Mouse (Mus musculus): Measurements from ENCODE around the gene Syde2. TPM values are rescaled to one million over a fixed set of nuclear protein-coding genes. Genes with fewer than 3 reads are reported as not detected.
"Not testable (repeated sequence)": the region's sequence is repeated elsewhere in the genome, so short reads cannot be mapped to it uniquely, and the experiment has no call there.

The Syde2 gene
- total and polyA plus RNA-seq, 3 experiments: 0.02 to 0.76 TPM; not detected in 1

- DNase-seq (ENCODE audit: low spot score) (no peak), ATAC-seq (ENCODE audit: extremely low read depth, insufficient number of reproducible peaks, low FRiP score, poor library complexity, severe bottlenecking) (0 out of 2 replicates have a peak, but pooled peaks have one; percentile 19)
- Histone ChIP-seq H3K9me3 (replicated peaks) (no peaks in the 10 kb centered on the region), H3K36me3 (replicated peaks) (no peaks in the 10 kb centered on the region), H3K4me1 (ENCODE audit: insufficient read depth, low read depth, low read length) (peaks cover 55% of the 10 kb centered on the region), H3K4me3 (ENCODE audit: low read depth, low read length) (peak overlapping the region; percentile 45; the same call in 1 of the 2 replicates), H3K27me3 (ENCODE audit: insufficient read depth, low read length) (no peaks in the 10 kb centered on the region)
- TF ChIP-seq CTCF (IDR thresholded peaks at IDR 0.05; ENCODE audit: low read depth, low read length) (no peak), GATA1 (IDR thresholded peaks at IDR 0.05; ENCODE audit: borderline replicate concordance, low read length) (no peak)
These were observed 23.7 kb upstream of the Syde2 start for GRCm38 (mm10) chr3:145964018-145964387.

GRCm38 (mm10) chr3:145964473-145964872 is 23.2 kb upstream of the Syde2 start:
- Histone ChIP-seq H3K4me1 (ENCODE audit: insufficient read depth, low read depth, low read length) (peaks cover 57% of the 10 kb centered on the region), H3K9me3 (replicated peaks) (no peaks in the 10 kb centered on the region), H3K36me3 (replicated peaks) (no peaks in the 10 kb centered on the region), H3K4me3 (ENCODE audit: low read depth, low read length) (peak overlapping the region; percentile 63; the same call in 1 of the 2 replicates), H3K27me3 (ENCODE audit: insufficient read depth, low read length) (no peaks in the 10 kb centered on the region)
- DNase-seq (ENCODE audit: low spot score) (peak; percentile 45), ATAC-seq (ENCODE audit: extremely low read depth, insufficient number of reproducible peaks, low FRiP score, poor library complexity, severe bottlenecking) (peak; percentile 83)
- peak; percentile 80 for TF ChIP-seq TAL1 (conservative IDR thresholded peaks at IDR 0.05; ENCODE audit: low read depth, low read length)
- no peak for TF ChIP-seq POLR2AphosphoS5 (IDR thresholded peaks at IDR 0.05; ENCODE audit: insufficient replicate concordance, low read depth, low read length)

- peaks cover 48% of the 10 kb centered on the region for H3K4me1 ChIP-seq (ENCODE audit: insufficient read depth, low read depth, low read length)
- H3K4me3 ChIP-seq (ENCODE audit: low read depth, low read length); DNase-seq (ENCODE audit: low spot score); H3K36me3 ChIP-seq (replicated peaks); H3K9me3 ChIP-seq (replicated peaks); ATAC-seq (ENCODE audit: extremely low read depth, insufficient number of reproducible peaks, low FRiP score, poor library complexity, severe bottlenecking); H3K27me3 ChIP-seq (ENCODE audit: insufficient read depth, low read length): not testable (repeated sequence)
These were observed 22.1 kb upstream of the Syde2 start for GRCm38 (mm10) chr3:145965583-145965982.

- ATAC-seq (ENCODE audit: extremely low read depth, insufficient number of reproducible peaks, low FRiP score, poor library complexity, severe bottlenecking) (no peak), DNase-seq (ENCODE audit: low spot score) (no peak)
- Histone ChIP-seq H3K36me3 (replicated peaks) (no peaks in the 10 kb centered on the region), H3K9me3 (replicated peaks) (no peaks in the 10 kb centered on the region), H3K4me3 (ENCODE audit: low read depth, low read length) (no peak overlapping the region), H3K27me3 (ENCODE audit: insufficient read depth, low read length) (no peaks in the 10 kb centered on the region), H3K4me1 (ENCODE audit: insufficient read depth, low read depth, low read length) (peaks cover 47% of the 10 kb centered on the region)
- no peak for TF ChIP-seq CTCF (IDR thresholded peaks at IDR 0.05; ENCODE audit: low read depth, low read length)
- no peak for TF ChIP-seq TAL1 (conservative IDR thresholded peaks at IDR 0.05; ENCODE audit: low read depth, low read length)
- no peak for TF ChIP-seq GATA2 (IDR thresholded peaks at IDR 0.05; ENCODE audit: borderline replicate concordance, low read depth, low read length)
- no peak for TF ChIP-seq GATA1 (IDR thresholded peaks at IDR 0.05; ENCODE audit: borderline replicate concordance, low read length)
- TF ChIP-seq POLR2AphosphoS5 (IDR thresholded peaks at IDR 0.05; ENCODE audit: insufficient replicate concordance, low read depth, low read length): no peak
These were observed 20.9 kb upstream of the Syde2 start for GRCm38 (mm10) chr3:145966806-145967205.

GRCm38 (mm10) chr3:145969031-145969501 is 18.6 kb upstream of the Syde2 start:
- DNase-seq (ENCODE audit: low spot score) (no peak), ATAC-seq (ENCODE audit: extremely low read depth, insufficient number of reproducible peaks, low FRiP score, poor library complexity, severe bottlenecking) (no peak)
- peaks cover 5% of the 10 kb centered on the region for H3K9me3 ChIP-seq (replicated peaks)
- H3K36me3 ChIP-seq (replicated peaks): no peaks in the 10 kb centered on the region
- H3K4me1 ChIP-seq (ENCODE audit: insufficient read depth, low read depth, low read length): peaks cover 37% of the 10 kb centered on the region
- H3K4me3 ChIP-seq (ENCODE audit: low read depth, low read length): no peak overlapping the region
- no peak for TF ChIP-seq CTCF (IDR thresholded peaks at IDR 0.05; ENCODE audit: low read depth, low read length)
- no peak for TF ChIP-seq GATA1 (IDR thresholded peaks at IDR 0.05; ENCODE audit: borderline replicate concordance, low read length)
- TF ChIP-seq POLR2AphosphoS5 (IDR thresholded peaks at IDR 0.05; ENCODE audit: insufficient replicate concordance, low read depth, low read length): no peak
- no peak for TF ChIP-seq TAL1 (conservative IDR thresholded peaks at IDR 0.05; ENCODE audit: low read depth, low read length)
- TF ChIP-seq GATA2 (IDR thresholded peaks at IDR 0.05; ENCODE audit: borderline replicate concordance, low read depth, low read length): no peak
- H3K27me3 ChIP-seq (ENCODE audit: insufficient read depth, low read length): no peaks in the 10 kb centered on the region

GRCm38 (mm10) chr3:145971501-145971900 is 16.2 kb upstream of the Syde2 start:
- ATAC-seq (ENCODE audit: extremely low read depth, insufficient number of reproducible peaks, low FRiP score, poor library complexity, severe bottlenecking): no peak
- no peak for TF ChIP-seq POLR2AphosphoS5 (IDR thresholded peaks at IDR 0.05; ENCODE audit: insufficient replicate concordance, low read depth, low read length)
- no peak for TF ChIP-seq CTCF (IDR thresholded peaks at IDR 0.05; ENCODE audit: low read depth, low read length)
- no peak for TF ChIP-seq TAL1 (conservative IDR thresholded peaks at IDR 0.05; ENCODE audit: low read depth, low read length)
- TF ChIP-seq GATA2 (IDR thresholded peaks at IDR 0.05; ENCODE audit: borderline replicate concordance, low read depth, low read length): no peak
- no peak for TF ChIP-seq GATA1 (IDR thresholded peaks at IDR 0.05; ENCODE audit: borderline replicate concordance, low read length)
- H3K4me1 ChIP-seq (ENCODE audit: insufficient read depth, low read depth, low read length): peaks cover 30% of the 10 kb centered on the region
- no peaks in the 10 kb centered on the region for H3K36me3 ChIP-seq (replicated peaks)
- H3K9me3 ChIP-seq (replicated peaks): peaks cover 16% of the 10 kb centered on the region
- no peaks in the 10 kb centered on the region for H3K27me3 ChIP-seq (ENCODE audit: insufficient read depth, low read length)
- no peak for DNase-seq (ENCODE audit: low spot score)
- no peak overlapping the region for H3K4me3 ChIP-seq (ENCODE audit: low read depth, low read length)

GRCm38 (mm10) chr3:145974986-145975385 is 12.7 kb upstream of the Syde2 start:
- TF ChIP-seq TAL1 (conservative IDR thresholded peaks at IDR 0.05; ENCODE audit: low read depth, low read length) (no peak), POLR2AphosphoS5 (IDR thresholded peaks at IDR 0.05; ENCODE audit: insufficient replicate concordance, low read depth, low read length) (no peak), GATA2 (IDR thresholded peaks at IDR 0.05; ENCODE audit: borderline replicate concordance, low read depth, low read length) (no peak), GATA1 (IDR thresholded peaks at IDR 0.05; ENCODE audit: borderline replicate concordance, low read length) (no peak), CTCF (IDR thresholded peaks at IDR 0.05; ENCODE audit: low read depth, low read length) (no peak)
- Histone ChIP-seq H3K9me3 (replicated peaks) (peaks cover 29% of the 10 kb centered on the region), H3K36me3 (replicated peaks) (no peaks in the 10 kb centered on the region), H3K4me1 (ENCODE audit: insufficient read depth, low read depth, low read length) (peaks cover 24% of the 10 kb centered on the region), H3K4me3 (ENCODE audit: low read depth, low read length) (no peak overlapping the region), H3K27me3 (ENCODE audit: insufficient read depth, low read length) (no peaks in the 10 kb centered on the region)
- ATAC-seq (ENCODE audit: extremely low read depth, insufficient number of reproducible peaks, low FRiP score, poor library complexity, severe bottlenecking): no peak
- no peak for DNase-seq (ENCODE audit: low spot score)

All from G1E (cell line).